In the genomic region with DNA sequence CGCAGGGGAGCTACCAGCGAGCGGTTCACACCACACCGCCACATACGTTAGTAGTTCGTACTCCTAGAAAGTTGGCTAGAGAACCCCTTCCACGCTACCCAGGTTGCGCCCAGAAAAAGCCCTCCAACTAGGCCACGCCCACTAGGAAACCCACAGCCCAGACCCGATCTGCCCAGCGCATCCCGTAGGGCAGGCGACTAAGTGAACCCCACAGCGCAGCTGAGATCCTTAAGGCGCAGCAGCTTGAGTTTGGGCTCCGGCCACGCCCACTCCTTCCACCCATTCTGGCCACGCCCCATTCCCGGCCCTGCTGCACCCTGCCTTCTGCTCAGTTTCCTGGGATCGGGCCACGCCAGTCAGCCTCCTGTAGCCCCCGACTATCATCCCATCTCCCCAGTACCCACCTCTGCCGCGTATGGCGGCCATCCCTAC, we compare ENCODE assay signal across 8 mouse cellular contexts. TPM values are rescaled to one million over a fixed set of nuclear protein-coding genes. Genes with fewer than 3 reads are reported as not detected.
A peak's percentile ranks its signal among the peaks of the same experiment; 100 is the strongest.
DNase-seq lines count a peak whose midpoint lies in the region; ATAC-seq lines count a peak whose summit lies in the region.

No protein-coding gene starts in this region.

- peak; percentile 13; the same call in 1 of the 2 replicates for ATAC-seq in heart, embryonic 12.5 days (ENCODE audit: insufficient number of reproducible peaks, low FRiP score)
- ATAC-seq in kidney, embryonic 16.5 days (ENCODE audit: low FRiP score, low TSS enrichment): peak; percentile 50

- H3K27ac ChIP-seq in heart, embryonic 12.5 days (ENCODE audit: poor library complexity, severe bottlenecking): no peak overlapping the region
- peak overlapping the region; percentile 74; the same call in 1 of the 2 replicates for H3K27ac ChIP-seq in kidney, embryonic 16.5 days (ENCODE audit: low read length)

- peak overlapping the region; percentile 94 for H3K4me2 ChIP-seq in heart, embryonic 12.5 days
- peak overlapping the region; percentile 95 for H3K4me2 ChIP-seq in kidney, embryonic 16.5 days (replicated peaks; ENCODE audit: low read depth, low read length)

- H3K9ac ChIP-seq in heart, embryonic 12.5 days: peak overlapping the region; percentile 73
- H3K9ac ChIP-seq in kidney, embryonic 16.5 days (replicated peaks; ENCODE audit: low read length): peak overlapping the region; percentile 76

- 6% methylated on average over 25 of the region's 25 CpGs for WGBS in heart, embryonic 12.5 days
- WGBS in kidney, embryonic 16.5 days: 5% methylated on average over 25 of the region's 25 CpGs

- H3K4me3 ChIP-seq in heart, embryonic 12.5 days: peak overlapping the region; percentile 58
- H3K4me3 ChIP-seq in kidney, embryonic 16.5 days (ENCODE audit: low read length): peak overlapping the region; percentile 62

- peaks cover 52% of the 10 kb centered on the region for H3K27me3 ChIP-seq in heart, embryonic 12.5 days (replicated peaks)
- H3K27me3 ChIP-seq in kidney, embryonic 16.5 days (ENCODE audit: insufficient read depth, low read length): peaks cover 14% of the 10 kb centered on the region

- peaks cover 31% of the 10 kb centered on the region for H3K4me1 ChIP-seq in heart, embryonic 12.5 days (replicated peaks)
- peaks cover 37% of the 10 kb centered on the region for H3K4me1 ChIP-seq in kidney, embryonic 16.5 days (ENCODE audit: insufficient read depth, low read length)

- peaks cover 17% of the 10 kb centered on the region for H3K36me3 ChIP-seq in heart, embryonic 12.5 days
- peaks cover 2% of the 10 kb centered on the region; the same call in 1 of the 2 replicates for H3K36me3 ChIP-seq in kidney, embryonic 16.5 days (ENCODE audit: insufficient read depth, low read length)

- peak; percentile 65 for DNase-seq in urinary bladder, postnatal 14 days (ENCODE audit: low spot score)
- no peak for DNase-seq in urinary bladder, adult 2 months (ENCODE audit: low spot score)
- DNase-seq in embryo, embryonic 11.5 days (ENCODE audit: low read depth, low spot score): peak; percentile 38
- peak; percentile 69 for DNase-seq in lung, postnatal 36 days
- peak; percentile 82 for DNase-seq in testis, postnatal 14 days (ENCODE audit: low spot score)
- no peak for DNase-seq in right cerebral cortex, postnatal 14 days

- H3K9me3 ChIP-seq in heart, embryonic 12.5 days (replicated peaks): peaks cover 18% of the 10 kb centered on the region
- H3K9me3 ChIP-seq in kidney, embryonic 16.5 days (ENCODE audit: low read length): peaks cover 10% of the 10 kb centered on the region

RNA-seq across cellular contexts. Expression of gene Colgalt1, which starts 19.0 kb away (rescaled TPM):
- 124 and 144 TPM in 2 replicates for polyA plus RNA-seq in urinary bladder, adult 2 months (2012; rRNA removed)
- 60.7 and 61.4 TPM in 2 replicates for polyA plus RNA-seq in heart, embryonic 12.5 days (2016; fragmentation: Nextera tagmentation; extraction: Ambion mirVana)
- 77.6 and 78.5 TPM in 2 replicates for polyA plus RNA-seq in kidney, embryonic 16.5 days (2015; fragmentation: Nextera tagmentation; extraction: Ambion mirVana)

RNA-seq across cellular contexts. Expression of gene Fam129c, which starts 32.3 kb away (rescaled TPM):
- 3.1 and 3.7 TPM in 2 replicates for polyA plus RNA-seq in urinary bladder, adult 2 months (2012; rRNA removed)
- 2.2 and 2.4 TPM in 2 replicates for polyA plus RNA-seq in heart, embryonic 12.5 days (2016; fragmentation: Nextera tagmentation; extraction: Ambion mirVana)
- polyA plus RNA-seq in kidney, embryonic 16.5 days (2015; fragmentation: Nextera tagmentation; extraction: Ambion mirVana): 4.6 and 5.3 TPM in 2 replicates

RNA-seq across cellular contexts. Expression of gene Pgls, which starts 37.8 kb away (rescaled TPM):
- 41.7 and 60.4 TPM in 2 replicates for polyA plus RNA-seq in urinary bladder, adult 2 months (2012; rRNA removed)
- polyA plus RNA-seq in heart, embryonic 12.5 days (2016; fragmentation: Nextera tagmentation; extraction: Ambion mirVana): 178 and 179 TPM in 2 replicates
- 244 and 252 TPM in 2 replicates for polyA plus RNA-seq in kidney, embryonic 16.5 days (2015; fragmentation: Nextera tagmentation; extraction: Ambion mirVana)

RNA-seq across cellular contexts. Expression of gene Unc13a, which starts 41.8 kb away (rescaled TPM):
- 0.44 and 0.47 TPM in 2 replicates for polyA plus RNA-seq in urinary bladder, adult 2 months (2012; rRNA removed)
- polyA plus RNA-seq in heart, embryonic 12.5 days (2016; fragmentation: Nextera tagmentation; extraction: Ambion mirVana): 0.47 and 0.64 TPM in 2 replicates
- 0.55 and 0.94 TPM in 2 replicates for polyA plus RNA-seq in kidney, embryonic 16.5 days (2015; fragmentation: Nextera tagmentation; extraction: Ambion mirVana)

RNA-seq across cellular contexts. Expression of gene Jak3, which starts 46.3 kb away (rescaled TPM):
- 14.9 and 17.1 TPM in 2 replicates for polyA plus RNA-seq in urinary bladder, adult 2 months (2012; rRNA removed)
- polyA plus RNA-seq in heart, embryonic 12.5 days (2016; fragmentation: Nextera tagmentation; extraction: Ambion mirVana): 10.6 and 11.8 TPM in 2 replicates
- polyA plus RNA-seq in kidney, embryonic 16.5 days (2015; fragmentation: Nextera tagmentation; extraction: Ambion mirVana): 6.6 and 7.5 TPM in 2 replicates

Comparison
In these comparisons a context has a peak if more than half of its experiments do, and no peak if none do; other contexts are left out.
1. DNase-seq: peak in urinary bladder, postnatal 14 days (single experiment), embryo, embryonic 11.5 days (single experiment), lung, postnatal 36 days (single experiment) and testis, postnatal 14 days (single experiment); none in urinary bladder, adult 2 months (single experiment) and right cerebral cortex, postnatal 14 days (single experiment).